Mouse (Mus musculus): ENCODE results near the gene Dmac2. TPM values are rescaled to one million over a fixed set of nuclear protein-coding genes. Genes with fewer than 3 reads are reported as not detected.

The Dmac2 gene
- total and polyA plus RNA-seq, 2 experiments from 2014 or later: 46.7 to 50.5 TPM

GRCm38 (mm10) chr7:25669158-25669557 lies 49.9 kb downstream of the Dmac2 start:
- no peak for TF ChIP-seq CTCF (IDR thresholded peaks at IDR 0.05; ENCODE audit: low read depth)
- peaks cover 12% of the 10 kb centered on the region; the same call in 1 of the 2 replicates for H3K36me3 ChIP-seq (ENCODE audit: insufficient read depth, low read length)
- 92% methylated on average over 10 of the region's 10 CpGs for WGBS
- no peak overlapping the region for H3K4me3 ChIP-seq (ENCODE audit: low read length)
- no peak overlapping the region for H3K9ac ChIP-seq (replicated peaks; ENCODE audit: low read length)
- H3K27me3 ChIP-seq (ENCODE audit: insufficient read depth, low read length): no peaks in the 10 kb centered on the region
- no peak overlapping the region for H3K27ac ChIP-seq
- DNase-seq (ENCODE audit: low spot score) (no peak), ATAC-seq (no peak)
- no peak overlapping the region for H3K4me2 ChIP-seq (ENCODE audit: low read depth, low read length)
- no peaks in the 10 kb centered on the region for H3K4me1 ChIP-seq (ENCODE audit: insufficient read depth, low read length)
- H3K9me3 ChIP-seq (ENCODE audit: low read length): no peaks in the 10 kb centered on the region

GRCm38 (mm10) chr7:25669631-25670030 lies 50.4 kb downstream of the Dmac2 start:
- H3K4me2 ChIP-seq (ENCODE audit: low read depth, low read length): no peak overlapping the region
- DNase-seq (ENCODE audit: low spot score) (no peak), ATAC-seq (no peak)
- H3K27me3 ChIP-seq (ENCODE audit: insufficient read depth, low read length): no peaks in the 10 kb centered on the region
- H3K4me1 ChIP-seq (ENCODE audit: insufficient read depth, low read length): no peaks in the 10 kb centered on the region
- H3K36me3 ChIP-seq (ENCODE audit: insufficient read depth, low read length): peaks cover 9% of the 10 kb centered on the region; the same call in 1 of the 2 replicates
- no peaks in the 10 kb centered on the region for H3K9me3 ChIP-seq (ENCODE audit: low read length)
- WGBS: 77% methylated on average over 9 of the region's 9 CpGs
- H3K27ac ChIP-seq: no peak overlapping the region
- no peak overlapping the region for H3K9ac ChIP-seq (replicated peaks; ENCODE audit: low read length)
- TF ChIP-seq CTCF (IDR thresholded peaks at IDR 0.05; ENCODE audit: low read depth): no peak
- H3K4me3 ChIP-seq (ENCODE audit: low read length): no peak overlapping the region

- peaks cover 9% of the 10 kb centered on the region; the same call in 1 of the 2 replicates for H3K36me3 ChIP-seq (ENCODE audit: insufficient read depth, low read length)
- ATAC-seq (no peak), DNase-seq (ENCODE audit: low spot score) (no peak)
- WGBS: 95% methylated on average over 4 of the region's 4 CpGs
- no peaks in the 10 kb centered on the region for H3K27me3 ChIP-seq (ENCODE audit: insufficient read depth, low read length)
- no peaks in the 10 kb centered on the region for H3K4me1 ChIP-seq (ENCODE audit: insufficient read depth, low read length)
- no peak overlapping the region for H3K9ac ChIP-seq (replicated peaks; ENCODE audit: low read length)
- no peak overlapping the region for H3K4me2 ChIP-seq (ENCODE audit: low read depth, low read length)
- TF ChIP-seq CTCF (IDR thresholded peaks at IDR 0.05; ENCODE audit: low read depth): no peak
- H3K9me3 ChIP-seq (ENCODE audit: low read length): no peaks in the 10 kb centered on the region
- no peak overlapping the region for H3K4me3 ChIP-seq (ENCODE audit: low read length)
- no peak overlapping the region for H3K27ac ChIP-seq
These were observed 50.9 kb downstream of the Dmac2 start for GRCm38 (mm10) chr7:25670096-25670495.

- Histone ChIP-seq H3K27me3 (ENCODE audit: insufficient read depth, low read length) (no peaks in the 10 kb centered on the region), H3K27ac (no peak overlapping the region), H3K36me3 (ENCODE audit: insufficient read depth, low read length) (peaks cover 9% of the 10 kb centered on the region; the same call in 1 of the 2 replicates), H3K4me3 (ENCODE audit: low read length) (no peak overlapping the region), H3K9me3 (ENCODE audit: low read length) (no peaks in the 10 kb centered on the region), H3K4me2 (ENCODE audit: low read depth, low read length) (no peak overlapping the region), H3K9ac (replicated peaks; ENCODE audit: low read length) (no peak overlapping the region), H3K4me1 (ENCODE audit: insufficient read depth, low read length) (no peaks in the 10 kb centered on the region)
- ATAC-seq (no peak), DNase-seq (ENCODE audit: low spot score) (no peak)
- WGBS: 74% methylated on average over 2 of the region's 2 CpGs
- no peak for TF ChIP-seq CTCF (IDR thresholded peaks at IDR 0.05; ENCODE audit: low read depth)
These were observed 52.5 kb downstream of the Dmac2 start for GRCm38 (mm10) chr7:25671686-25672085.

GRCm38 (mm10) chr7:25672442-25672841 lies 53.2 kb downstream of the Dmac2 start:
- ATAC-seq: no peak
- Histone ChIP-seq H3K4me2 (ENCODE audit: low read depth, low read length) (no peak overlapping the region), H3K27me3 (ENCODE audit: insufficient read depth, low read length) (no peaks in the 10 kb centered on the region), H3K27ac (no peak overlapping the region), H3K9me3 (ENCODE audit: low read length) (no peaks in the 10 kb centered on the region), H3K4me3 (ENCODE audit: low read length) (no peak overlapping the region), H3K9ac (replicated peaks; ENCODE audit: low read length) (no peak overlapping the region), H3K36me3 (ENCODE audit: insufficient read depth, low read length) (peaks cover 9% of the 10 kb centered on the region; the same call in 1 of the 2 replicates), H3K4me1 (ENCODE audit: insufficient read depth, low read length) (no peaks in the 10 kb centered on the region)
- no peak for DNase-seq (ENCODE audit: low spot score)
- 57% methylated on average over 4 of the region's 4 CpGs for WGBS
- peak; percentile 31; the same call in 1 of the 2 replicates for TF ChIP-seq CTCF (IDR thresholded peaks at IDR 0.05; ENCODE audit: low read depth)

GRCm38 (mm10) chr7:25674297-25674696 lies 55.1 kb downstream of the Dmac2 start:
- Histone ChIP-seq H3K36me3 (ENCODE audit: insufficient read depth, low read length) (no peaks in the 10 kb centered on the region), H3K27ac (peak overlapping the region; percentile 65), H3K9ac (replicated peaks; ENCODE audit: low read length) (peak overlapping the region; percentile 72), H3K4me3 (ENCODE audit: low read length) (peak overlapping the region; percentile 51), H3K4me2 (ENCODE audit: low read depth, low read length) (peak overlapping the region; percentile 68), H3K9me3 (ENCODE audit: low read length) (no peaks in the 10 kb centered on the region), H3K4me1 (ENCODE audit: insufficient read depth, low read length) (no peaks in the 10 kb centered on the region), H3K27me3 (ENCODE audit: insufficient read depth, low read length) (no peaks in the 10 kb centered on the region)
- ATAC-seq: no peak
- no peak for TF ChIP-seq CTCF (IDR thresholded peaks at IDR 0.05; ENCODE audit: low read depth)
- DNase-seq (ENCODE audit: low spot score): peak; percentile 10
- 15% methylated on average over 9 of the region's 9 CpGs for WGBS

- Histone ChIP-seq H3K4me1 (ENCODE audit: insufficient read depth, low read length) (no peaks in the 10 kb centered on the region), H3K4me2 (ENCODE audit: low read depth, low read length) (peak within 1 kb of the TSS; percentile 68), H3K4me3 (ENCODE audit: low read length) (peak within 1 kb of the TSS; percentile 51), H3K36me3 (ENCODE audit: insufficient read depth, low read length) (no peaks in the 10 kb centered on the region), H3K27me3 (ENCODE audit: insufficient read depth, low read length) (no peaks in the 10 kb centered on the region), H3K9ac (replicated peaks; ENCODE audit: low read length) (peak within 1 kb of the TSS; percentile 72), H3K9me3 (ENCODE audit: low read length) (no peaks in the 10 kb centered on the region), H3K27ac (peak within 1 kb of the TSS; percentile 65)
- no peak for TF ChIP-seq CTCF (IDR thresholded peaks at IDR 0.05; ENCODE audit: low read depth)
- DNase-seq (ENCODE audit: low spot score): peak; percentile 43
- WGBS: 2% methylated on average over 29 of the region's 29 CpGs
- ATAC-seq: peak; percentile 61
These were observed 55.6 kb downstream of the Dmac2 start, which contains the start of gene Tmem91 for GRCm38 (mm10) chr7:25674719-25675300. Gene Tmem91, minus strand, starts transcription at chr7:25675166.

Other genes starting within 250 kb of the Dmac2 start
- gene Cnfn, start 249.7 kb upstream of the Dmac2 start, total RNA-seq (2014; rRNA removed): not detected in 2 replicates
- 0.30 and 0.89 TPM in 2 replicates for gene Cnfn, start 249.7 kb upstream of the Dmac2 start, polyA plus RNA-seq (2015; fragmentation: Nextera tagmentation; extraction: Ambion mirVana)
- 9.6 and 18.7 TPM in 2 replicates for gene Lipe, start 220.7 kb upstream of the Dmac2 start, total RNA-seq (2014; rRNA removed)
- gene Lipe, start 220.7 kb upstream of the Dmac2 start, polyA plus RNA-seq (2015; fragmentation: Nextera tagmentation; extraction: Ambion mirVana): 7.8 and 9.1 TPM in 2 replicates
- not detected in 2 replicates for gene Cxcl17, start 206.5 kb upstream of the Dmac2 start, total RNA-seq (2014; rRNA removed)
- gene Cxcl17, start 206.5 kb upstream of the Dmac2 start, polyA plus RNA-seq (2015; fragmentation: Nextera tagmentation; extraction: Ambion mirVana): 0.66 and 0.82 TPM in 2 replicates
- gene Ceacam1, start 141.8 kb upstream of the Dmac2 start, total RNA-seq (2014; rRNA removed): 0.32 and 1.2 TPM in 2 replicates
- gene Ceacam1, start 141.8 kb upstream of the Dmac2 start, polyA plus RNA-seq (2015; fragmentation: Nextera tagmentation; extraction: Ambion mirVana): 0.93 and 1.2 TPM in 2 replicates
- gene Ceacam2, start 79.6 kb upstream of the Dmac2 start, total RNA-seq (2014; rRNA removed): not detected in 2 replicates
- not detected in 2 replicates for gene Ceacam2, start 79.6 kb upstream of the Dmac2 start, polyA plus RNA-seq (2015; fragmentation: Nextera tagmentation; extraction: Ambion mirVana)
- gene Erich4, start 3.5 kb upstream of the Dmac2 start, total RNA-seq (2014; rRNA removed): not detected in 2 replicates
- not detected in 2 replicates for gene Erich4, start 3.5 kb upstream of the Dmac2 start, polyA plus RNA-seq (2015; fragmentation: Nextera tagmentation; extraction: Ambion mirVana)
- 0.14 and 1.2 TPM in 2 replicates for gene B3gnt8, start 7.2 kb downstream of the Dmac2 start, total RNA-seq (2014; rRNA removed)
- gene B3gnt8, start 7.2 kb downstream of the Dmac2 start, polyA plus RNA-seq (2015; fragmentation: Nextera tagmentation; extraction: Ambion mirVana): 1.1 and 1.3 TPM in 2 replicates
- gene Bckdha, start 39.6 kb downstream of the Dmac2 start, total RNA-seq (2014; rRNA removed): 88.5 and 96.0 TPM in 2 replicates
- 56.1 and 60.4 TPM in 2 replicates for gene Bckdha, start 39.6 kb downstream of the Dmac2 start, polyA plus RNA-seq (2015; fragmentation: Nextera tagmentation; extraction: Ambion mirVana)
- gene Exosc5, start 39.8 kb downstream of the Dmac2 start, total RNA-seq (2014; rRNA removed): 27.9 and 33.9 TPM in 2 replicates
- 36.5 and 39.2 TPM in 2 replicates for gene Exosc5, start 39.8 kb downstream of the Dmac2 start, polyA plus RNA-seq (2015; fragmentation: Nextera tagmentation; extraction: Ambion mirVana)
- 62.1 and 115 TPM in 2 replicates for gene Tmem91, start 55.8 kb downstream of the Dmac2 start, total RNA-seq (2014; rRNA removed)
- 182 and 185 TPM in 2 replicates for gene Tmem91, start 55.8 kb downstream of the Dmac2 start, polyA plus RNA-seq (2015; fragmentation: Nextera tagmentation; extraction: Ambion mirVana)
- 29.5 and 51.3 TPM in 2 replicates for gene B9d2, start 61.4 kb downstream of the Dmac2 start, total RNA-seq (2014; rRNA removed)
- gene B9d2, start 61.4 kb downstream of the Dmac2 start, polyA plus RNA-seq (2015; fragmentation: Nextera tagmentation; extraction: Ambion mirVana): 50.8 and 55.6 TPM in 2 replicates
- 2.3 and 2.4 TPM in 2 replicates for gene Tgfb1, start 67.6 kb downstream of the Dmac2 start, total RNA-seq (2014; rRNA removed)
- 0.76 and 0.98 TPM in 2 replicates for gene Tgfb1, start 67.6 kb downstream of the Dmac2 start, polyA plus RNA-seq (2015; fragmentation: Nextera tagmentation; extraction: Ambion mirVana)
- 41.2 and 43.1 TPM in 2 replicates for gene Ccdc97, start 99.7 kb downstream of the Dmac2 start, total RNA-seq (2014; rRNA removed)
- 23.1 and 26.6 TPM in 2 replicates for gene Ccdc97, start 99.7 kb downstream of the Dmac2 start, polyA plus RNA-seq (2015; fragmentation: Nextera tagmentation; extraction: Ambion mirVana)
- gene Hnrnpul1, start 135.3 kb downstream of the Dmac2 start, total RNA-seq (2014; rRNA removed): 116 and 128 TPM in 2 replicates
- 43.4 and 44.6 TPM in 2 replicates for gene Hnrnpul1, start 135.3 kb downstream of the Dmac2 start, polyA plus RNA-seq (2015; fragmentation: Nextera tagmentation; extraction: Ambion mirVana)
- gene Axl, start 169.3 kb downstream of the Dmac2 start, total RNA-seq (2014; rRNA removed): 41.7 and 44.3 TPM in 2 replicates
- 24.5 and 26.8 TPM in 2 replicates for gene Axl, start 169.3 kb downstream of the Dmac2 start, polyA plus RNA-seq (2015; fragmentation: Nextera tagmentation; extraction: Ambion mirVana)
- gene Cyp2s1, start 197.5 kb downstream of the Dmac2 start, total RNA-seq (2014; rRNA removed): 3.8 and 4.4 TPM in 2 replicates
- gene Cyp2s1, start 197.5 kb downstream of the Dmac2 start, polyA plus RNA-seq (2015; fragmentation: Nextera tagmentation; extraction: Ambion mirVana): 3.5 and 4.3 TPM in 2 replicates

All from hindbrain, postnatal 0 days (tissue).